Comparison of ENCODE assay signal across 7 mouse cellular contexts in the genomic region with DNA sequence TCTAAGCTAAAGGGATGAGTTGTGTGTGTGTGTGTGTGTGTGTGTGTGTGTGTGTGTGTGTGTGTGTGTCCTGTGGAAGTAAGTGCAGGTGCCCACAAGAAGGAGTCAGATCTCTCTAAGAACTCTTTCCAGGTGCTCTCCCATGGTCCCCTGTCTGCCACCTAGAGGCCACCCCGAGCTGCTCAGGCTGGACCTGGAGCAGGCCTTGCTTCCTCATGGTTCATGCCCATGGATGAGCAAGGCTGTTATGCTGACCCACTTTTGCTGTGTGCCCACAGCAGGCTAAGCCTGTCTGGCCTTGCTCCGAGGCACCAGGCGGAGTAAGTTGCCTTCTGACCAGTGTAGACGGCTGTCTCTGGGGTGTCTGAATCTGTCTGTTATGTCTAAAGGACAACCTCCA.
DNase-seq lines count a peak whose midpoint lies in the region; ATAC-seq and TF ChIP-seq lines count a peak whose summit lies in the region.

No protein-coding gene starts in this region.

- no peak overlapping the region for H3K27ac ChIP-seq in midbrain, postnatal 0 days (ENCODE audit: low read depth, low read length)
- H3K27ac ChIP-seq in midbrain, embryonic 11.5 days (ENCODE audit: low read depth, low read length): no peak overlapping the region
- no peak overlapping the region for H3K27ac ChIP-seq in heart, embryonic 10.5 days

- H3K9ac ChIP-seq in midbrain, postnatal 0 days (replicated peaks; ENCODE audit: low read length, poor library complexity, severe bottlenecking): no peak overlapping the region
- H3K9ac ChIP-seq in midbrain, embryonic 11.5 days (ENCODE audit: low read length): no peak overlapping the region

- WGBS in midbrain, postnatal 0 days: 75% methylated on average over 4 of the region's 4 CpGs
- WGBS in midbrain, embryonic 11.5 days: 78% methylated on average over 4 of the region's 4 CpGs
- 65% methylated on average over 4 of the region's 4 CpGs for WGBS in heart, embryonic 10.5 days

- TF ChIP-seq CTCF in midbrain, postnatal 0 days (IDR thresholded peaks at IDR 0.05): peak; percentile 40

- no peaks in the 10 kb centered on the region for H3K36me3 ChIP-seq in midbrain, postnatal 0 days (ENCODE audit: insufficient read depth, low read length)
- no peaks in the 10 kb centered on the region for H3K36me3 ChIP-seq in midbrain, embryonic 11.5 days (ENCODE audit: control insufficient read depth, insufficient read depth, low read length)
- no peaks in the 10 kb centered on the region for H3K36me3 ChIP-seq in heart, embryonic 10.5 days

- H3K9me3 ChIP-seq in midbrain, postnatal 0 days (ENCODE audit: low read length): no peaks in the 10 kb centered on the region
- H3K9me3 ChIP-seq in midbrain, embryonic 11.5 days (ENCODE audit: control insufficient read depth, low read length): no peaks in the 10 kb centered on the region
- no peaks in the 10 kb centered on the region for H3K9me3 ChIP-seq in heart, embryonic 10.5 days

- H3K4me1 ChIP-seq in midbrain, postnatal 0 days (ENCODE audit: insufficient read depth, low read length): no peaks in the 10 kb centered on the region
- H3K4me1 ChIP-seq in midbrain, embryonic 11.5 days (ENCODE audit: control insufficient read depth, insufficient read depth, low read length): no peaks in the 10 kb centered on the region
- H3K4me1 ChIP-seq in heart, embryonic 10.5 days: no peaks in the 10 kb centered on the region

- DNase-seq in midbrain, postnatal 0 days (ENCODE audit: low spot score): no peak
- no peak for DNase-seq in midbrain, embryonic 11.5 days (ENCODE audit: low spot score, missing footprints)
- peak; percentile 80 for DNase-seq in adrenal gland, postnatal 14 days
- DNase-seq in embryo, embryonic 10 days (ENCODE audit: low spot score): peak; percentile 36
- peak; percentile 44 for DNase-seq in lung, postnatal 14 days
- no peak for DNase-seq in heart, embryonic 10.5 days (ENCODE audit: low spot score)

- H3K4me3 ChIP-seq in midbrain, postnatal 0 days (ENCODE audit: low read depth, low read length): no peak overlapping the region
- no peak overlapping the region for H3K4me3 ChIP-seq in midbrain, embryonic 11.5 days (ENCODE audit: low read depth, low read length)
- no peak overlapping the region for H3K4me3 ChIP-seq in heart, embryonic 10.5 days

- no peaks in the 10 kb centered on the region for H3K27me3 ChIP-seq in midbrain, postnatal 0 days (ENCODE audit: insufficient read depth, low read length)
- no peaks in the 10 kb centered on the region for H3K27me3 ChIP-seq in midbrain, embryonic 11.5 days (ENCODE audit: control insufficient read depth, insufficient read depth, low read length)
- H3K27me3 ChIP-seq in heart, embryonic 10.5 days (ENCODE audit: insufficient read depth, poor library complexity, severe bottlenecking): no peaks in the 10 kb centered on the region

- no peak for ATAC-seq in midbrain, postnatal 0 days (ENCODE audit: low FRiP score)
- no peak for ATAC-seq in midbrain, embryonic 11.5 days (ENCODE audit: low FRiP score)
- ATAC-seq in erythroid progenitor cell, adult 5-6 weeks (replicated peaks; ENCODE audit: low FRiP score, poor library complexity, severe bottlenecking): no peak

- H3K4me2 ChIP-seq in midbrain, postnatal 0 days (ENCODE audit: low read depth, low read length, poor library complexity, severe bottlenecking): no peak overlapping the region
- no peak overlapping the region for H3K4me2 ChIP-seq in midbrain, embryonic 11.5 days

Comparison
In these comparisons a context has a peak if more than half of its experiments do, and no peak if none do; other contexts are left out.
1. DNase-seq: peak in adrenal gland, postnatal 14 days (single experiment), embryo, embryonic 10 days (single experiment) and lung, postnatal 14 days (single experiment); none in midbrain, postnatal 0 days (single experiment), midbrain, embryonic 11.5 days (single experiment) and heart, embryonic 10.5 days (single experiment).